Mouse (Mus musculus): ENCODE data around the gene Gm13278. TPM values are rescaled to one million over a fixed set of nuclear protein-coding genes. Genes with fewer than 3 reads are reported as not detected.
"Not testable (repeated sequence)": the region's sequence is repeated elsewhere in the genome, so short reads cannot be mapped to it uniquely, and the experiment has no call there.

The Gm13278 gene
- polyA plus RNA-seq, 1 experiment: not detected

GRCm38 (mm10) chr4:88830523-88830922, 39.2 kb downstream of the Gm13278 start:
- Histone ChIP-seq H3K27me3 (ENCODE audit: control insufficient read depth, insufficient read depth, low read length, poor library complexity, severe bottlenecking) (no peaks in the 10 kb centered on the region), H3K4me1 (ENCODE audit: control insufficient read depth, insufficient read depth, low read length) (no peaks in the 10 kb centered on the region), H3K9me3 (replicated peaks; ENCODE audit: control insufficient read depth, insufficient read depth, low read length, poor library complexity, severe bottlenecking) (peaks cover 4% of the 10 kb centered on the region), H3K4me3 (ENCODE audit: low read depth, low read length) (no peak overlapping the region), H3K9ac (ENCODE audit: low read depth, poor library complexity, severe bottlenecking) (no peak overlapping the region), H3K36me3 (ENCODE audit: control insufficient read depth, insufficient read depth, low read length, poor library complexity, severe bottlenecking) (no peaks in the 10 kb centered on the region), H3K27ac (ENCODE audit: insufficient read depth, low read length) (no peak overlapping the region)
- TF ChIP-seq EP300 (IDR thresholded peaks at IDR 0.05; ENCODE audit: insufficient read depth, low read depth, low read length): no peak
- no peak for TF ChIP-seq POLR2A (IDR thresholded peaks at IDR 0.05; ENCODE audit: insufficient read depth, low read length)
- TF ChIP-seq CTCF (IDR thresholded peaks at IDR 0.05; ENCODE audit: low read depth, low read length): no peak

GRCm38 (mm10) chr4:88835225-88835624, 43.9 kb downstream of the Gm13278 start, which contains the start of gene Ifna5:
TSS of gene Ifna5 (plus strand) at chr4:88835525.
- not testable (repeated sequence) for H3K36me3 ChIP-seq (ENCODE audit: control insufficient read depth, insufficient read depth, low read length, poor library complexity, severe bottlenecking); H3K27me3 ChIP-seq (ENCODE audit: control insufficient read depth, insufficient read depth, low read length, poor library complexity, severe bottlenecking); H3K27ac ChIP-seq (ENCODE audit: insufficient read depth, low read length); H3K9me3 ChIP-seq (replicated peaks; ENCODE audit: control insufficient read depth, insufficient read depth, low read length, poor library complexity, severe bottlenecking); H3K4me3 ChIP-seq (ENCODE audit: low read depth, low read length); H3K4me1 ChIP-seq (ENCODE audit: control insufficient read depth, insufficient read depth, low read length); H3K9ac ChIP-seq (ENCODE audit: low read depth, poor library complexity, severe bottlenecking)

GRCm38 (mm10) chr4:88838828-88839227, 47.5 kb downstream of the Gm13278 start:
- H3K9me3 ChIP-seq (replicated peaks; ENCODE audit: control insufficient read depth, insufficient read depth, low read length, poor library complexity, severe bottlenecking): no peaks in the 10 kb centered on the region
- H3K27ac ChIP-seq (ENCODE audit: insufficient read depth, low read length): no peak overlapping the region
- H3K9ac ChIP-seq (ENCODE audit: low read depth, poor library complexity, severe bottlenecking): no peak overlapping the region
- H3K4me1 ChIP-seq (ENCODE audit: control insufficient read depth, insufficient read depth, low read length): no peaks in the 10 kb centered on the region
- no peak overlapping the region for H3K4me3 ChIP-seq (ENCODE audit: low read depth, low read length)
- TF ChIP-seq CTCF (IDR thresholded peaks at IDR 0.05; ENCODE audit: low read depth, low read length) (no peak), POLR2A (IDR thresholded peaks at IDR 0.05; ENCODE audit: insufficient read depth, low read length) (no peak), EP300 (IDR thresholded peaks at IDR 0.05; ENCODE audit: insufficient read depth, low read depth, low read length) (no peak)
- H3K36me3 ChIP-seq (ENCODE audit: control insufficient read depth, insufficient read depth, low read length, poor library complexity, severe bottlenecking): no peaks in the 10 kb centered on the region
- H3K27me3 ChIP-seq (ENCODE audit: control insufficient read depth, insufficient read depth, low read length, poor library complexity, severe bottlenecking): no peaks in the 10 kb centered on the region

DNA sequence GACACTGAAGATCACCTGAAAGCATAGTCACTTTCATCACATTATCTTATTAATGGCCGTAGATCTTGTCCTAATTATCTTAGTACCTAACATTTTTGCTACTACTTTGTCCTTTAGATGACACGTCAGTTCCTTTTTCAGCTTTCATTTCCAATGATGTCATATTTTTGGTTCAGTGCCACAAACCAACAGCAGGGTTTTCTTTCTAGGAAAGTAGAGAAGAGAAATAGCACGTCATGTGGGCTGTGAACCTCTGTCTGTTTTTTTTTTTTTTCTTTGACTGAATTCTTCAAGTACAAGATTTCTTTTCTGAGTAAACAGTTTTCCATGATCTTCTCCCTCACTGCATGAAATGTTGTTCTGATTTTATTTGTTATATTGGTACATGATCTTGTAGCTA, 48.7 kb downstream of the Gm13278 start:
- no peak overlapping the region for H3K4me3 ChIP-seq (ENCODE audit: low read depth, low read length)
- no peaks in the 10 kb centered on the region for H3K27me3 ChIP-seq (ENCODE audit: control insufficient read depth, insufficient read depth, low read length, poor library complexity, severe bottlenecking)
- no peak overlapping the region for H3K9ac ChIP-seq (ENCODE audit: low read depth, poor library complexity, severe bottlenecking)
- no peak overlapping the region for H3K27ac ChIP-seq (ENCODE audit: insufficient read depth, low read length)
- no peaks in the 10 kb centered on the region for H3K9me3 ChIP-seq (replicated peaks; ENCODE audit: control insufficient read depth, insufficient read depth, low read length, poor library complexity, severe bottlenecking)
- no peaks in the 10 kb centered on the region for H3K4me1 ChIP-seq (ENCODE audit: control insufficient read depth, insufficient read depth, low read length)
- TF ChIP-seq POLR2A (IDR thresholded peaks at IDR 0.05; ENCODE audit: insufficient read depth, low read length) (no peak), CTCF (IDR thresholded peaks at IDR 0.05; ENCODE audit: low read depth, low read length) (no peak), EP300 (IDR thresholded peaks at IDR 0.05; ENCODE audit: insufficient read depth, low read depth, low read length) (no peak)
- H3K36me3 ChIP-seq (ENCODE audit: control insufficient read depth, insufficient read depth, low read length, poor library complexity, severe bottlenecking): no peaks in the 10 kb centered on the region

- no peak within 1 kb of the TSS for H3K9ac ChIP-seq (ENCODE audit: low read depth, poor library complexity, severe bottlenecking)
- H3K4me1 ChIP-seq (ENCODE audit: control insufficient read depth, insufficient read depth, low read length): no peaks in the 10 kb centered on the region
- H3K4me3 ChIP-seq (ENCODE audit: low read depth, low read length): no peak within 1 kb of the TSS
- H3K27me3 ChIP-seq (ENCODE audit: control insufficient read depth, insufficient read depth, low read length, poor library complexity, severe bottlenecking): no peaks in the 10 kb centered on the region
- H3K9me3 ChIP-seq (replicated peaks; ENCODE audit: control insufficient read depth, insufficient read depth, low read length, poor library complexity, severe bottlenecking): no peaks in the 10 kb centered on the region
- H3K36me3 ChIP-seq (ENCODE audit: control insufficient read depth, insufficient read depth, low read length, poor library complexity, severe bottlenecking): no peaks in the 10 kb centered on the region
- TF ChIP-seq POLR2A (IDR thresholded peaks at IDR 0.05; ENCODE audit: insufficient read depth, low read length): no peak
- H3K27ac ChIP-seq (ENCODE audit: insufficient read depth, low read length): no peak within 1 kb of the TSS
Observed at GRCm38 (mm10) chr4:88841438-88841911, 50.1 kb downstream of the Gm13278 start, which contains the start of gene Ifna4. TSS of gene Ifna4 (plus strand) at chr4:88841861.

Other genes starting within 250 kb of the Gm13278 start
- not detected in 2 replicates for gene Ifna15, start 233.3 kb upstream of the Gm13278 start, polyA plus RNA-seq (2011; ENCODE audit: insufficient read depth, insufficient read length, low read depth, missing spikeins)
- not detected in 2 replicates for gene Ifna14, start 219.8 kb upstream of the Gm13278 start, polyA plus RNA-seq (2011; ENCODE audit: insufficient read depth, insufficient read length, low read depth, missing spikeins)
- not detected in 2 replicates for gene Ifna9, start 199.2 kb upstream of the Gm13278 start, polyA plus RNA-seq (2011; ENCODE audit: insufficient read depth, insufficient read length, low read depth, missing spikeins)
- gene Ifna12, start 188.2 kb upstream of the Gm13278 start, polyA plus RNA-seq (2011; ENCODE audit: insufficient read depth, insufficient read length, low read depth, missing spikeins): not detected in 2 replicates
- not detected in 2 replicates for gene C87499, start 157.1 kb upstream of the Gm13278 start, polyA plus RNA-seq (2011; ENCODE audit: insufficient read depth, insufficient read length, low read depth, missing spikeins)
- not detected in 2 replicates for gene Ifna13, start 147.1 kb upstream of the Gm13278 start, polyA plus RNA-seq (2011; ENCODE audit: insufficient read depth, insufficient read length, low read depth, missing spikeins)
- not detected in 2 replicates for gene Ifna16, start 114.6 kb upstream of the Gm13278 start, polyA plus RNA-seq (2011; ENCODE audit: insufficient read depth, insufficient read length, low read depth, missing spikeins)
- gene Ifna2, start 107.6 kb upstream of the Gm13278 start, polyA plus RNA-seq (2011; ENCODE audit: insufficient read depth, insufficient read length, low read depth, missing spikeins): not detected in 2 replicates
- not detected in 2 replicates for gene Ifnab, start 100.2 kb upstream of the Gm13278 start, polyA plus RNA-seq (2011; ENCODE audit: insufficient read depth, insufficient read length, low read depth, missing spikeins)
- gene Gm26566, start 69.7 kb upstream of the Gm13278 start, polyA plus RNA-seq (2011; ENCODE audit: insufficient read depth, insufficient read length, low read depth, missing spikeins): not detected in 2 replicates
- 79.5 and 83.1 TPM in 2 replicates for gene Klhl9, start 69.1 kb upstream of the Gm13278 start, polyA plus RNA-seq (2011; ENCODE audit: insufficient read depth, insufficient read length, low read depth, missing spikeins)
- not detected in 2 replicates for gene Gm13271, start 36.7 kb upstream of the Gm13278 start, polyA plus RNA-seq (2011; ENCODE audit: insufficient read depth, insufficient read length, low read depth, missing spikeins)
- gene Gm13283, start 31.4 kb upstream of the Gm13278 start, polyA plus RNA-seq (2011; ENCODE audit: insufficient read depth, insufficient read length, low read depth, missing spikeins): not detected in 2 replicates
- not detected in 2 replicates for gene Gm13290, start 17.7 kb upstream of the Gm13278 start, polyA plus RNA-seq (2011; ENCODE audit: insufficient read depth, insufficient read length, low read depth, missing spikeins)
- not detected in 2 replicates for gene Gm13289, start 14.6 kb upstream of the Gm13278 start, polyA plus RNA-seq (2011; ENCODE audit: insufficient read depth, insufficient read length, low read depth, missing spikeins)
- gene Gm13272, start 11.7 kb upstream of the Gm13278 start, polyA plus RNA-seq (2011; ENCODE audit: insufficient read depth, insufficient read length, low read depth, missing spikeins): not detected in 2 replicates
- gene Ifnz, start 9.4 kb upstream of the Gm13278 start, polyA plus RNA-seq (2011; ENCODE audit: insufficient read depth, insufficient read length, low read depth, missing spikeins): not detected in 2 replicates
- gene Gm13276, start 5.8 kb upstream of the Gm13278 start, polyA plus RNA-seq (2011; ENCODE audit: insufficient read depth, insufficient read length, low read depth, missing spikeins): not detected in 2 replicates
- not detected in 2 replicates for gene Gm13277, start 2.9 kb upstream of the Gm13278 start, polyA plus RNA-seq (2011; ENCODE audit: insufficient read depth, insufficient read length, low read depth, missing spikeins)
- gene Gm13275, start 2.9 kb downstream of the Gm13278 start, polyA plus RNA-seq (2011; ENCODE audit: insufficient read depth, insufficient read length, low read depth, missing spikeins): not detected in 2 replicates
- gene Gm13279, start 5.8 kb downstream of the Gm13278 start, polyA plus RNA-seq (2011; ENCODE audit: insufficient read depth, insufficient read length, low read depth, missing spikeins): not detected in 2 replicates
- gene Gm13285, start 8.1 kb downstream of the Gm13278 start, polyA plus RNA-seq (2011; ENCODE audit: insufficient read depth, insufficient read length, low read depth, missing spikeins): not detected in 2 replicates
- not detected in 2 replicates for gene Gm13287, start 11.7 kb downstream of the Gm13278 start, polyA plus RNA-seq (2011; ENCODE audit: insufficient read depth, insufficient read length, low read depth, missing spikeins)
- gene Gm13288, start 14.0 kb downstream of the Gm13278 start, polyA plus RNA-seq (2011; ENCODE audit: insufficient read depth, insufficient read length, low read depth, missing spikeins): not detected in 2 replicates
- not detected in 2 replicates for gene Ifna7, start 24.7 kb downstream of the Gm13278 start, polyA plus RNA-seq (2011; ENCODE audit: insufficient read depth, insufficient read length, low read depth, missing spikeins)
- gene Ifna11, start 28.4 kb downstream of the Gm13278 start, polyA plus RNA-seq (2011; ENCODE audit: insufficient read depth, insufficient read length, low read depth, missing spikeins): not detected in 2 replicates
- gene Ifna6, start 35.9 kb downstream of the Gm13278 start, polyA plus RNA-seq (2011; ENCODE audit: insufficient read depth, insufficient read length, low read depth, missing spikeins): not detected in 2 replicates
- not detected in 2 replicates for gene Ifna5, start 44.0 kb downstream of the Gm13278 start, polyA plus RNA-seq (2011; ENCODE audit: insufficient read depth, insufficient read length, low read depth, missing spikeins)
- not detected in 2 replicates for gene Ifna4, start 50.3 kb downstream of the Gm13278 start, polyA plus RNA-seq (2011; ENCODE audit: insufficient read depth, insufficient read length, low read depth, missing spikeins)
- not detected in 2 replicates for gene Ifna1, start 58.5 kb downstream of the Gm13278 start, polyA plus RNA-seq (2011; ENCODE audit: insufficient read depth, insufficient read length, low read depth, missing spikeins)
- gene Ifne, start 88.7 kb downstream of the Gm13278 start, polyA plus RNA-seq (2011; ENCODE audit: insufficient read depth, insufficient read length, low read depth, missing spikeins): not detected in 2 replicates

All from ES-Bruce4 (cell line).